8 mouse cellular contexts compared by ENCODE assay signal in the genomic region with DNA sequence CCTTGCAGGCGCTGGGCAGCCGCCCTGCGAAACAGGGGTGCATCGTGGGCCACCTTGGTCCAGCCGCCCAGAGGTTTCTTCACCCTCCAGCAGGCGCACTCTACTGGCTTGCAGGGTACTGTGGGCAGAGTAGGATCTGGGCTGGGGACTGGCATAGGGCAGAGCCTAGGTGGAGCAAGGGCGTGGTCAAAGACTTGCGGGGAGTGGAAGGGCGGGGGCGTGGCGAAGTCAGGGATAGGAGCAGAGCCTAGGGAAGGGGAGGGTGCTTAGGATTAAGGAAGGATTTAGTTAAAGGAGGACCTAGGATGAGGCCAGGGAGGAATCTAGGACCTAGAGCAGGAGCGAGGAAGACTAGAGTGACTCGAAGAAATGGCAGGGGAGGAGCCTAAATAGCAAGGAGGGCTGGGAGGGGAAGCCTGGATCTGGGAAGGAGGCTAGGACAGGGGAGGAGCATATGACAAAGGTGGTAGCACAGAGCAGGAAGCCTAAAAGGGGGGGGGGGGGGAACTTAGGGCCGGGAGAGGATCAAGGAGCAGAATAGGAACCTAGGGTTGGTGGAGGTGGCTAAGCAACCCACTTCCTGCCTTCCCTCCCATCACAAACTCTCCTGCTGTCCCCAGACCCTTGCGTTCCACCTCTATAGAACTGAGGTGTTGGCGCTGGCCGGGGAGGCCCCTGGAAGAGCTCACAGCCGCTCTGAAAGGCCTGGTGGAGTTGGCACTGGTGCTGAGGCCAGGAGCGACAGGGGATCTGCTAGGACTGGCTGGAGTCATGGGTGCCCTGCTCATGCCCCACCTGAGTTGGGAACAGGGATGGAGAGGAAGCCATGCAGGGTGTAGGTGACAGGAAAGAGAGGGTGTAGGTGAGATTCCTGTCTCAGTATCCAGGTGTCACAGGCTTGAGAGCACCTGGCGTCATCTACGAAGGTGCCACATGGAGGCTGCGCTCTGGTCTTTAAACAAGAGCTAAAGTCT. TPM values are rescaled to one million over a fixed set of nuclear protein-coding genes. Genes with fewer than 3 reads are reported as not detected.
DNase-seq lines count a peak whose midpoint lies in the region; ATAC-seq and TF ChIP-seq lines count a peak whose summit lies in the region.

No protein-coding gene starts in this region.

- H3K36me3 ChIP-seq in kidney, adult 2 months (ENCODE audit: control insufficient read depth, insufficient read depth, low read length), result peaks cover 2% of the 10 kb centered on the region; the same call in 1 of the 2 replicates
- no peaks in the 10 kb centered on the region for H3K36me3 ChIP-seq in neural tube, embryonic 14.5 days (ENCODE audit: control insufficient read depth, insufficient read depth, low read length)

- H3K27me3 ChIP-seq in kidney, adult 2 months (replicated peaks; ENCODE audit: control insufficient read depth, insufficient read depth, low read length), result no peaks in the 10 kb centered on the region
- H3K27me3 ChIP-seq in neural tube, embryonic 14.5 days (ENCODE audit: control insufficient read depth, insufficient read depth, low read length), result no peaks in the 10 kb centered on the region

- TF ChIP-seq CTCF in kidney, adult 2 months (conservative IDR thresholded peaks at IDR 0.05; ENCODE audit: insufficient read depth, insufficient read length, low read depth, low read length), result no peak
- no peak for TF ChIP-seq CTCF in lung, adult 2 months (IDR thresholded peaks at IDR 0.05; ENCODE audit: insufficient read depth, low read length)

- no peaks in the 10 kb centered on the region for H3K9me3 ChIP-seq in neural tube, embryonic 14.5 days (ENCODE audit: control insufficient read depth, low read length)

- ATAC-seq in neural tube, embryonic 14.5 days (ENCODE audit: low read depth), result peak; percentile 56; the same call in 1 of the 2 replicates

- DNase-seq in 3134 (ENCODE audit: extremely low read depth, insufficient read length, low spot score), result peak; percentile 82
- DNase-seq in ZHBTc4 (ENCODE audit: low read depth, low spot score), result peak; percentile 77
- peak; percentile 42 for DNase-seq in embryo, embryonic 10 days (ENCODE audit: low spot score)
- DNase-seq in heart, adult 18-20 months, result peak; percentile 80 to 88
- DNase-seq in kidney, adult 2 months, result peak; percentile 94
- peak; percentile 88 for DNase-seq in lung, adult 2 months
- no peak for DNase-seq in adipocyte (ENCODE audit: low spot score)

- WGBS in kidney, adult 2 months, result 35% methylated on average over 21 of the region's 22 CpGs
- 36% methylated on average over 22 of the region's 22 CpGs for WGBS in lung, adult 2 months
- 31% methylated on average over 21 of the region's 22 CpGs for WGBS in neural tube, embryonic 14.5 days

- H3K27ac ChIP-seq in kidney, adult 2 months (ENCODE audit: insufficient read depth, low read depth, low read length), result no peak overlapping the region
- no peak overlapping the region for H3K27ac ChIP-seq in neural tube, embryonic 14.5 days (ENCODE audit: low read depth, low read length)

- H3K4me1 ChIP-seq in kidney, adult 2 months (ENCODE audit: control insufficient read depth, insufficient read depth, low read length), result no peaks in the 10 kb centered on the region
- H3K4me1 ChIP-seq in lung, adult 2 months (ENCODE audit: control insufficient read depth, insufficient read depth, low read length), result peaks cover 3% of the 10 kb centered on the region; the same call in 1 of the 2 replicates
- no peaks in the 10 kb centered on the region for H3K4me1 ChIP-seq in neural tube, embryonic 14.5 days (ENCODE audit: control insufficient read depth, insufficient read depth, low read length)

- TF ChIP-seq POLR2A in kidney, adult 2 months (IDR thresholded peaks at IDR 0.05; ENCODE audit: low read depth, low read length), result no peak
- no peak for TF ChIP-seq POLR2A in lung, adult 2 months (IDR thresholded peaks at IDR 0.05; ENCODE audit: borderline replicate concordance, extremely low read depth, low read depth, low read length)

- H3K4me3 ChIP-seq in kidney, adult 2 months (ENCODE audit: insufficient read depth, low read depth, low read length), result no peak overlapping the region; the same call in 1 of the 2 replicates
- H3K4me3 ChIP-seq in lung, adult 2 months (replicated peaks; ENCODE audit: extremely low read depth, low read depth, low read length), result peak overlapping the region; percentile 18
- no peak overlapping the region for H3K4me3 ChIP-seq in neural tube, embryonic 14.5 days (ENCODE audit: low read depth, low read length)

- no peak overlapping the region for H3K4me2 ChIP-seq in neural tube, embryonic 14.5 days (ENCODE audit: low read depth, low read length)

- H3K9ac ChIP-seq in neural tube, embryonic 14.5 days (replicated peaks; ENCODE audit: low read depth, low read length), result no peak overlapping the region

RNA-seq across cellular contexts. Expression of a gene that starts 13.6 kb away (rescaled TPM):
- total RNA-seq in heart, adult 18-20 months (2021), result 1 to 10 TPM; 1.6 to 3.3 TPM
- 1.1 and 3.4 TPM in 2 replicates for polyA plus RNA-seq in kidney, adult 2 months (2012; rRNA removed)
- polyA plus RNA-seq in lung, adult 2 months (2012; rRNA removed), result 8.2 and 12.3 TPM in 2 replicates
- polyA plus RNA-seq in neural tube, embryonic 14.5 days (2014; fragmentation: Nextera tagmentation; extraction: Ambion mirVana), result 1.1 and 1.7 TPM in 2 replicates

RNA-seq across cellular contexts. Expression of a gene that starts 16.0 kb away (rescaled TPM):
- 100 to 1,000 TPM; 106 to 109 TPM for total RNA-seq in heart, adult 18-20 months (2021)
- 30.4 and 35.6 TPM in 2 replicates for polyA plus RNA-seq in kidney, adult 2 months (2012; rRNA removed)
- 43.0 and 50.7 TPM in 2 replicates for polyA plus RNA-seq in lung, adult 2 months (2012; rRNA removed)
- polyA plus RNA-seq in neural tube, embryonic 14.5 days (2014; fragmentation: Nextera tagmentation; extraction: Ambion mirVana), result 5.4 and 9.0 TPM in 2 replicates

RNA-seq across cellular contexts. Expression of a gene that starts 17.0 kb away (rescaled TPM):
- 10 to 100 TPM; 24.4 to 30.0 TPM for total RNA-seq in heart, adult 18-20 months (2021)
- polyA plus RNA-seq in kidney, adult 2 months (2012; rRNA removed), result 36.7 and 39.6 TPM in 2 replicates
- polyA plus RNA-seq in lung, adult 2 months (2012; rRNA removed), result 62.1 and 68.2 TPM in 2 replicates
- 23.1 and 24.9 TPM in 2 replicates for polyA plus RNA-seq in neural tube, embryonic 14.5 days (2014; fragmentation: Nextera tagmentation; extraction: Ambion mirVana)

RNA-seq across cellular contexts. Expression of a gene that starts 37.3 kb away (rescaled TPM):
- total RNA-seq in heart, adult 18-20 months (2021), result 100 to 1,000 TPM in 1 of 2 experiments, 10 to 100 TPM in 1; 69.5 to 194 TPM
- 51.5 and 69.4 TPM in 2 replicates for polyA plus RNA-seq in kidney, adult 2 months (2012; rRNA removed)
- polyA plus RNA-seq in lung, adult 2 months (2012; rRNA removed), result 254 and 275 TPM in 2 replicates
- polyA plus RNA-seq in neural tube, embryonic 14.5 days (2014; fragmentation: Nextera tagmentation; extraction: Ambion mirVana), result 0.82 and 2.7 TPM in 2 replicates
